In the genomic region with DNA sequence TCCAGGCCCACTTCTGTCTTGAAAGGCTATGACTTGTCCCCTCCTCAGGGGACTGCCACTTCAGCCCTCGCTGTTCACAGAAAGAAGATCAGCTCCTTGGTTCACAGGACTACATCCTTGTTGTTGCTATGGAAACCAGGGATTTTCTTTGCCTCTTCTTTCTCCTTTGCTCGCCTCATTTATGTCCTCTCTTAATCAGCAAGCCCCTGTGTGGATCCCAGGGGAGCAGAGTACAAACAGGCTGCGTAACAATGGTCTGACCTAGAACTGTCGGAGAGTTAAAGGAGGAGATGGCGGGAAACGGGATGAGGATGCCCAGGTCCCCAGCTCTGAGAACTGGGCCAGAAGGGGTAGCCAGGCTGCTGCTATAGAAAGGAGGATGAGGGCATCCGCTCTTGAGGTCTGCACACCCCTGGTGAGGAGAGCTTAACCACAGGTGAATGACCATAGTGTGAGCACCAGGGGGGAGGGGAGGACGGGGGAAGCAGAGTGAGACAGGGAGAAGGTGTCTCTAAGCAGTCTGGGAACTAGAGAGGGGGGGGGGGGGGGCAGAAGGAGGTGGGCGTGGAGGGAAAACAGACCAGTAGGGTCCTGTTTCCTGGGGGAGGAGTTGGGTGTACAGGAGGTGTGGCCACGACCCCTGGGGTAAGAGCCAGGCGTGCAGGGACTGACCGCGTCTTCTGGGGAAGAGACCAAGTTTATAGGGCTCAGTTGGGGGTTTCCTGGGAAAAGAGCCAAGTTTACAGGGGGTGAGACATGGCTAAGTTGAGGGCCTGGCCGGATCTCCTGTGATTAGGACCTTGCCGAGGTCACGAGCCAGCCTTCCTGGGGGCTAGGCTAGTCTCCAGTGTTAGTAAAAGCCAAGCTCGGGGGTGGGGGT, we compare ENCODE assay signal across 9 mouse cellular contexts. TPM values are rescaled to one million over a fixed set of nuclear protein-coding genes. Genes with fewer than 3 reads are reported as not detected.
DNase-seq lines count a peak whose midpoint lies in the region; ATAC-seq and TF ChIP-seq lines count a peak whose summit lies in the region.
"Had no signal": no experiment of that assay in that cellular context is flagged by ENCODE, and none has a peak within 500 bp of the region (broad histone marks: within the 10 kb centered on the region; RNA-seq: fewer than 3 reads in every experiment).

No protein-coding gene starts in this region.

- H3K27ac ChIP-seq in testis, adult 2 months (ENCODE audit: control insufficient read depth, insufficient read depth, low read depth, low read length) = no peak overlapping the region
- H3K27ac ChIP-seq in embryonic facial prominence, embryonic 12.5 days = no peak overlapping the region
- H3K27ac ChIP-seq in limb, embryonic 12.5 days = no peak overlapping the region
- no peak overlapping the region for H3K27ac ChIP-seq in thymus, adult 2 months (ENCODE audit: control insufficient read depth, insufficient read depth, low read length)

- TF ChIP-seq CTCF in testis, adult 2 months (IDR thresholded peaks at IDR 0.05; ENCODE audit: control insufficient read depth, insufficient read depth, insufficient replicate concordance, low read depth, low read length) = no peak
- TF ChIP-seq CTCF in thymus, adult 2 months (IDR thresholded peaks at IDR 0.05; ENCODE audit: borderline replicate concordance, control insufficient read depth, extremely low read depth, insufficient read depth, low read length, poor library complexity) = no peak

- H3K9me3 ChIP-seq in embryonic facial prominence, embryonic 12.5 days = no peaks in the 10 kb centered on the region
- peaks cover 6% of the 10 kb centered on the region; the same call in 1 of the 2 replicates for H3K9me3 ChIP-seq in limb, embryonic 12.5 days

- no peak for DNase-seq in testis, postnatal 14 days (ENCODE audit: low spot score)
- DNase-seq in yolk sac, embryonic 10.5 days (ENCODE audit: low spot score) = peak; percentile 15
- DNase-seq in adrenal gland, adult 8-10 months = no peak
- no peak for DNase-seq in right cerebral cortex, postnatal 4 days
- DNase-seq in thymus, adult 2 months = no peak

- 1% methylated on average over 17 of the region's 17 CpGs for WGBS in embryonic facial prominence, embryonic 12.5 days
- WGBS in limb, embryonic 12.5 days = 2% methylated on average over 17 of the region's 17 CpGs
- 16% methylated on average over 16 of the region's 17 CpGs for WGBS in thymus, adult 2 months

- H3K36me3 ChIP-seq in testis, adult 2 months (ENCODE audit: control insufficient read depth, insufficient read depth, low read length) = no peaks in the 10 kb centered on the region
- H3K36me3 ChIP-seq in embryonic facial prominence, embryonic 12.5 days = no peaks in the 10 kb centered on the region
- H3K36me3 ChIP-seq in limb, embryonic 12.5 days = no peaks in the 10 kb centered on the region
- no peaks in the 10 kb centered on the region for H3K36me3 ChIP-seq in thymus, adult 2 months (ENCODE audit: control insufficient read depth, insufficient read depth, low read length)

- peak overlapping the region; percentile 72 for H3K4me3 ChIP-seq in testis, adult 2 months (ENCODE audit: control insufficient read depth, low read depth, low read length)
- H3K4me3 ChIP-seq in embryonic facial prominence, embryonic 12.5 days = peak overlapping the region; percentile 11; the same call in 1 of the 2 replicates
- H3K4me3 ChIP-seq in limb, embryonic 12.5 days (replicated peaks) = peak overlapping the region; percentile 26
- H3K4me3 ChIP-seq in thymus, adult 2 months (ENCODE audit: control insufficient read depth, insufficient read depth, low read length) = no peak overlapping the region
- H3K4me3 ChIP-seq: megakaryocyte, embryonic 14.5 days had no signal

- no peak for TF ChIP-seq POLR2A in testis, adult 2 months (IDR thresholded peaks at IDR 0.05; ENCODE audit: control insufficient read depth, low read depth, low read length)
- no peak for TF ChIP-seq POLR2A in thymus, adult 2 months (IDR thresholded peaks at IDR 0.05; ENCODE audit: control insufficient read depth, extremely low read depth, insufficient read depth, low read length, poor library complexity)

- H3K27me3 ChIP-seq in testis, adult 2 months (ENCODE audit: control insufficient read depth, insufficient read depth, low read length) = no peaks in the 10 kb centered on the region
- H3K27me3 ChIP-seq in embryonic facial prominence, embryonic 12.5 days = 0 out of 2 replicates have a peak, but pooled peaks cover 3% of the 10 kb centered on the region
- no peaks in the 10 kb centered on the region for H3K27me3 ChIP-seq in limb, embryonic 12.5 days
- H3K27me3 ChIP-seq in thymus, adult 2 months (ENCODE audit: control insufficient read depth, insufficient read depth, low read length) = no peaks in the 10 kb centered on the region

- 0 out of 2 replicates have a peak overlapping the region, but pooled peaks have one; percentile 29 for H3K9ac ChIP-seq in embryonic facial prominence, embryonic 12.5 days
- no peak overlapping the region for H3K9ac ChIP-seq in limb, embryonic 12.5 days (replicated peaks)

- H3K4me2 ChIP-seq in embryonic facial prominence, embryonic 12.5 days (replicated peaks) = peak overlapping the region; percentile 43
- peak overlapping the region; percentile 52 for H3K4me2 ChIP-seq in limb, embryonic 12.5 days

- ATAC-seq in embryonic facial prominence, embryonic 12.5 days (ENCODE audit: insufficient number of reproducible peaks, insufficient read depth, low FRiP score, low TSS enrichment) = 0 out of 2 replicates have a peak, but pooled peaks have one; percentile 22
- ATAC-seq in limb, embryonic 12.5 days (ENCODE audit: insufficient number of reproducible peaks, insufficient read depth, low FRiP score, low TSS enrichment, low read depth) = peak; percentile 67; the same call in 1 of the 2 replicates

- H3K4me1 ChIP-seq in testis, adult 2 months (ENCODE audit: control insufficient read depth, insufficient read depth, low read length) = peaks cover 20% of the 10 kb centered on the region
- H3K4me1 ChIP-seq in embryonic facial prominence, embryonic 12.5 days = peaks cover 11% of the 10 kb centered on the region
- peaks cover 17% of the 10 kb centered on the region for H3K4me1 ChIP-seq in limb, embryonic 12.5 days (replicated peaks)
- H3K4me1 ChIP-seq in thymus, adult 2 months (replicated peaks; ENCODE audit: control insufficient read depth, insufficient read depth, low read length) = no peaks in the 10 kb centered on the region; the same call in 1 of the 2 replicates

RNA-seq across cellular contexts. Expression of gene Jph3, which starts 31.4 kb away (rescaled TPM):
- polyA plus RNA-seq in testis, adult 2 months (2012; rRNA removed) = 3.1 and 3.3 TPM in 2 replicates
- 6.7 and 8.6 TPM in 2 replicates for polyA plus RNA-seq in embryonic facial prominence, embryonic 12.5 days (2016; fragmentation: Nextera tagmentation; extraction: Ambion mirVana)
- 0.86 and 1.2 TPM in 2 replicates for polyA plus RNA-seq in limb, embryonic 12.5 days (2016; fragmentation: Nextera tagmentation; extraction: Ambion mirVana)
- 1 to 10 TPM; 3.2 to 6.1 (median 4.6) TPM for total RNA-seq in adrenal gland, adult 8-10 months (2022)
- polyA plus RNA-seq in thymus, adult 2 months (2012; rRNA removed) = 0.07 TPM in 1 of 2 replicates, not detected in the other

RNA-seq across cellular contexts. Expression of gene Zcchc14, which starts 45.3 kb away (rescaled TPM):
- polyA plus RNA-seq in testis, adult 2 months (2012; rRNA removed) = 10.9 and 11.0 TPM in 2 replicates
- polyA plus RNA-seq in embryonic facial prominence, embryonic 12.5 days (2016; fragmentation: Nextera tagmentation; extraction: Ambion mirVana) = 20.0 and 21.2 TPM in 2 replicates
- polyA plus RNA-seq in limb, embryonic 12.5 days (2016; fragmentation: Nextera tagmentation; extraction: Ambion mirVana) = 19.9 and 22.1 TPM in 2 replicates
- 10 to 100 TPM; 38.8 to 62.5 (median 51.0) TPM for total RNA-seq in adrenal gland, adult 8-10 months (2022)
- 5.6 and 6.5 TPM in 2 replicates for polyA plus RNA-seq in thymus, adult 2 months (2012; rRNA removed)
